Mouse (Mus musculus): ENCODE measurements around the gene Tubgcp3. TPM values are rescaled to one million over a fixed set of nuclear protein-coding genes. Genes with fewer than 3 reads are reported as not detected.
"Not testable (repeated sequence)": the region's sequence is repeated elsewhere in the genome, so short reads cannot be mapped to it uniquely, and the experiment has no call there.

Tubgcp3 gene
- polyA plus RNA-seq, 1 experiment from 2014 or later = 54.2 TPM

DNA sequence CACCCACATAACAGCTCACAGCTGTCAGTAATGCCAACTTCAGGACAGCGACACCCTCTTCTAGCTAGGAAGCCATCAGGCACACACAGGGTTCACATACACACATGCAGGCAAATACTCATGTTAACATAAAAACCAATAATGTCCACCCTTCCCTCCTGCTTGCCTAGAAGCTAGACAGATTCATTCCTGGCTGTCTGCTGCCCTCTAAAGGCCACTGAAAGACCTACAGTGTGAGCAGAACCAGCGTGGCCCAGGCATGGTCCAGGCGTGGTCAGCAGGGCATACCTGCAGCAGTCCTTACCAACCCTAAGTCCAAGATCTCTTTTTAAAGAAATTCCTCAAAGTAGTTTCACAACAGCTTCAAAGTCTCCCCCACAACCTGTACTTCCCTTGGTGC, 43.0 kb downstream of the Tubgcp3 start:
- Histone ChIP-seq H3K9ac (replicated peaks; ENCODE audit: low read depth, low read length) (no peak overlapping the region), H3K27ac (ENCODE audit: low read length) (no peak overlapping the region), H3K36me3 (ENCODE audit: control insufficient read depth, insufficient read depth, low read length) (peaks cover 31% of the 10 kb centered on the region), H3K4me1 (ENCODE audit: control insufficient read depth, insufficient read depth, low read length) (no peaks in the 10 kb centered on the region), H3K27me3 (ENCODE audit: control insufficient read depth, insufficient read depth, low read length) (no peaks in the 10 kb centered on the region), H3K4me3 (ENCODE audit: low read depth, low read length) (no peak overlapping the region), H3K4me2 (replicated peaks; ENCODE audit: low read depth, low read length) (no peak overlapping the region), H3K9me3 (ENCODE audit: control insufficient read depth, low read depth, low read length) (no peaks in the 10 kb centered on the region)
- WGBS = 34% methylated on average over 3 of the region's 3 CpGs
- no peak; the same call in 1 of the 2 replicates for ATAC-seq (ENCODE audit: insufficient number of reproducible peaks, insufficient read depth, low FRiP score, low read depth)

DNA sequence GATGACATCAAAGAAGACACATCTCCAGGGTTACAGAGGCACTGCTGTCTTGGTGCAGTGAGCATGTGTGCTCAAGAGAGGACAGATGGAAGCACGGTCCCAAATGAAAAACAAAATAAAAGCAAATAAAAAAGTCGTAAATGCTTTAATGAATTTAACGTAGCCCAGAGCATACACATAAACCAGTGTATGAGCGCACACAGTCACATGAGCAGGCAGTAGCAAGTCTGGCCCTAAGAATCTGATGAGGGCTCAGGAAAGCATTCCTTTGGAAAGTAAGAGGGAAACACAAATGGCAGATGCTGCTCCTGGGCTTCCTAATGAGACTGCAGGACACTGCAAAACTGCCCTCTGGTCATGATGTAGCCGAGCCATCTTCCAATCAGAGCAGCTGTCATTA, 46.2 kb downstream of the Tubgcp3 start:
- peaks cover 36% of the 10 kb centered on the region for H3K36me3 ChIP-seq (ENCODE audit: control insufficient read depth, insufficient read depth, low read length)
- ATAC-seq (ENCODE audit: insufficient number of reproducible peaks, insufficient read depth, low FRiP score, low read depth) = no peak
- WGBS = 84% methylated on average over 5 of the region's 5 CpGs
- H3K9ac ChIP-seq (replicated peaks; ENCODE audit: low read depth, low read length) = no peak overlapping the region
- H3K27me3 ChIP-seq (ENCODE audit: control insufficient read depth, insufficient read depth, low read length) = no peaks in the 10 kb centered on the region
- H3K4me2 ChIP-seq (replicated peaks; ENCODE audit: low read depth, low read length) = no peak overlapping the region
- no peak overlapping the region for H3K27ac ChIP-seq (ENCODE audit: low read length)
- no peak overlapping the region for H3K4me3 ChIP-seq (ENCODE audit: low read depth, low read length)
- no peaks in the 10 kb centered on the region for H3K9me3 ChIP-seq (ENCODE audit: control insufficient read depth, low read depth, low read length)
- no peaks in the 10 kb centered on the region for H3K4me1 ChIP-seq (ENCODE audit: control insufficient read depth, insufficient read depth, low read length)

DNA sequence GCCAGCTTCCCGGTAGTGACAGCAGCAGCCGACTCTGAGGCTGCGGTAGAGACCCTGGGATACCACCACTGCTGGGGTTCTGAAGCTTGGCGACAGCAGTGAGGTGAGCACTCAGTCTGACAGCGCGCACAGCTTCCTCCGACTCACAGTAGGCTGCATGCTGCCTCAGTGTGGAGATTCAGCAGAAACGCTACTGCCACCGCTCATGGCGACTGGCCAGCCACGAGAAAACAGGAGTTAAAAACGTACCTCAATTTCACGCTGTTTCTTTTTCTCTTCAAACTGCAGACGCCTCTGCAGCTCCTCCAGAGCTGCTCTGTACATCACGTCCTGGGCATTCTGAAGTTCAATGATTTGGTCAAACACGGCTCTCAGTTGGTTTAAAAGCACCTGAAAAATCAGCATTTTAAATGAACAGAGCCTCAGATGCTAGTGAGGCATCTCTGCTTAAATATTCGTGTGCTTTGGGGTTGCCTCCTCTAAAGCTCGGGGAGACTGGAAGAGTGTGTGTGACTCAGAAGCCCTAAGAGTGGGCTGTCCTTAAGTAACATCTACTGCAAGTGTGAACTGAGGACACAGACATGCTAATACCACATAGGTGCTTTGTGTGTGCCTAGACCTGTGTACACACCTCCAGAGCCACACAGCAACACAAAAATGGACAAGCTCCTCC, 50.4 kb downstream of the Tubgcp3 start:
- Histone ChIP-seq H3K27me3 (ENCODE audit: control insufficient read depth, insufficient read depth, low read length) (no peaks in the 10 kb centered on the region), H3K9ac (replicated peaks; ENCODE audit: low read depth, low read length) (no peak overlapping the region), H3K4me2 (replicated peaks; ENCODE audit: low read depth, low read length) (no peak overlapping the region), H3K36me3 (ENCODE audit: control insufficient read depth, insufficient read depth, low read length) (peaks cover 33% of the 10 kb centered on the region), H3K4me3 (ENCODE audit: low read depth, low read length) (no peak overlapping the region), H3K27ac (ENCODE audit: low read length) (no peak overlapping the region), H3K9me3 (ENCODE audit: control insufficient read depth, low read depth, low read length) (no peaks in the 10 kb centered on the region), H3K4me1 (ENCODE audit: control insufficient read depth, insufficient read depth, low read length) (no peaks in the 10 kb centered on the region)
- WGBS = 93% methylated on average over 18 of the region's 18 CpGs
- no peak for ATAC-seq (ENCODE audit: insufficient number of reproducible peaks, insufficient read depth, low FRiP score, low read depth)

DNA sequence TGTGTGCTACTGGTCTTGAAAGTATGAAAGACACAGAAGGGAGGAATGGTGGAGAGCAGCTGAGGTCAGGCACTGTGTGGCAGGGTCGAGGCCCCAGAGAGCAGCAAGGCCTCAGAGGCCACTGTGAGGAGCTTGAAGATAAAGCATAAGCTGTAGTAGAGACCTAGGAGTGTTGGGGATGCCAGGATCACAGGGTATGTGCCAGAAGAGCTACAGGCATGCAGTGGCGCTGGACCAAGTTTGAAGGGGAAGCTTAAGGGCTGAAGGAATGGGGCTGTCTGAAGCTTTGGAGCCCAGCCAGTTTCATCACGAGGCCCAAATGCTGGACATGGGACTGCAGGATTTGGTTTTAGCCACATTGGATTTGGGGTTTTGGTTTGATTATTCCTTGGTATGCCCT, 54.7 kb downstream of the Tubgcp3 start:
- not testable (repeated sequence) for H3K4me2 ChIP-seq (replicated peaks; ENCODE audit: low read depth, low read length); ATAC-seq (ENCODE audit: insufficient number of reproducible peaks, insufficient read depth, low FRiP score, low read depth); H3K27ac ChIP-seq (ENCODE audit: low read length); H3K9ac ChIP-seq (replicated peaks; ENCODE audit: low read depth, low read length); H3K27me3 ChIP-seq (ENCODE audit: control insufficient read depth, insufficient read depth, low read length); H3K4me3 ChIP-seq (ENCODE audit: low read depth, low read length); H3K4me1 ChIP-seq (ENCODE audit: control insufficient read depth, insufficient read depth, low read length); H3K9me3 ChIP-seq (ENCODE audit: control insufficient read depth, low read depth, low read length)
- peaks cover 25% of the 10 kb centered on the region for H3K36me3 ChIP-seq (ENCODE audit: control insufficient read depth, insufficient read depth, low read length)
- 81% methylated on average over 3 of the region's 3 CpGs for WGBS

DNA sequence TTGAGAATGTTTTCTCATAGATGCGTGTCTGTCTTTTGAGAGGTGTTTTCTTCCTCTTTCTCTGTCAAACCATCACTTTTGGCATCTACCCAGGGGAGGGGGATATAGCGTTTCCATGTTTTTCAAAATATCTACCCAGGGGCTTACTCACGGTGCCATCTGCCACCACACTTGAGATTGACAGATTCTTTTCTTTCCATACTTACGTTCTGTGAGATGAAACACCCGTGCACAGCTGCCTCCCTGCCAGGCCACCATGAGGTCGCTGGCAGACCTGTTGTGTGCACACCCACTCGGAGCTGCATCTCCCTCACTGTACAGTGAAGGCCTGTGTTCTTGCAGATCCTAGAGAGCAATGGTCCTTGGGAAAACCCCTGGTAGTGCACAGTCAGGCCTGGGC, 58.8 kb downstream of the Tubgcp3 start:
- WGBS = 83% methylated on average over 7 of the region's 7 CpGs
- no peak overlapping the region for H3K4me3 ChIP-seq (ENCODE audit: low read depth, low read length)
- H3K27ac ChIP-seq (ENCODE audit: low read length) = no peak overlapping the region
- ATAC-seq (ENCODE audit: insufficient number of reproducible peaks, insufficient read depth, low FRiP score, low read depth) = no peak
- no peaks in the 10 kb centered on the region for H3K9me3 ChIP-seq (ENCODE audit: control insufficient read depth, low read depth, low read length)
- H3K27me3 ChIP-seq (ENCODE audit: control insufficient read depth, insufficient read depth, low read length) = no peaks in the 10 kb centered on the region
- no peak overlapping the region for H3K9ac ChIP-seq (replicated peaks; ENCODE audit: low read depth, low read length)
- peaks cover 15% of the 10 kb centered on the region; the same call in 1 of the 2 replicates for H3K36me3 ChIP-seq (ENCODE audit: control insufficient read depth, insufficient read depth, low read length)
- no peak overlapping the region for H3K4me2 ChIP-seq (replicated peaks; ENCODE audit: low read depth, low read length)
- no peaks in the 10 kb centered on the region for H3K4me1 ChIP-seq (ENCODE audit: control insufficient read depth, insufficient read depth, low read length)

DNA sequence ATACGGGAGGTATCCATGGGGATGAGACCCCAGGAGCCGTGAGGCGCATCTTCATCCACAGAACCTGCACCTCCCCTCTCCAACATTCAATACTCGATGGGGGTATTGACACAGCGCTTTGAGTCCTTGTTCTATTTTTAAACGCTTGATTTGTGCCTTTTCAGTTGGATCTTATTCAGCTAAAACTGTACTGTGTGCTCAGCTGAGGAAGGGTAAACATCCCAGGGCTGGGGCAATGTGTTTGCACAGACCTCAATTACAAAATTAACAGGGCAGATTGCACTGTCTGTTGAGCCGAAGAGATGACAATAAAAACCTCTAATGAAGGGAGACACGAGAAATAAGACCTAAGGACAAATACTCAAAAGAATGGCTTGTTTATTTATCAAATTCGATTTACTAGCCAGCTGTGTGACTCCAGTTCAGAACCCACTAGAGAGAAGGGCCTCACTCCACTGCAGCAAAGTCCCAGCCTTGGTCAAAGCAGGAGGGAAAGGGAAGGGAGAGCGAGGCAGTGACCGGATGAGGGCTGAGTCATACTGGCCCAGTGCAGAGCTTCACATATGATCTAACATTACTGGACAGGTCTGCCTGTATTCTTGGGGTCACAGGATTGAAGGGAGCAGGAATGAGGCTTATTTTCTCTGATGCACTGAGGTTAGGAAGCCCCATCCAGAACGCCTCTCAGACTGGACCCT, 62.1 kb downstream of the Tubgcp3 start:
- H3K4me2 ChIP-seq (replicated peaks; ENCODE audit: low read depth, low read length) = no peak overlapping the region
- no peak overlapping the region for H3K4me3 ChIP-seq (ENCODE audit: low read depth, low read length)
- no peaks in the 10 kb centered on the region for H3K4me1 ChIP-seq (ENCODE audit: control insufficient read depth, insufficient read depth, low read length)
- no peak overlapping the region for H3K9ac ChIP-seq (replicated peaks; ENCODE audit: low read depth, low read length)
- H3K27me3 ChIP-seq (ENCODE audit: control insufficient read depth, insufficient read depth, low read length) = no peaks in the 10 kb centered on the region
- H3K27ac ChIP-seq (ENCODE audit: low read length) = no peak overlapping the region
- 55% methylated on average over 12 of the region's 12 CpGs for WGBS
- H3K36me3 ChIP-seq (ENCODE audit: control insufficient read depth, insufficient read depth, low read length) = peaks cover 1% of the 10 kb centered on the region; the same call in 1 of the 2 replicates
- no peaks in the 10 kb centered on the region for H3K9me3 ChIP-seq (ENCODE audit: control insufficient read depth, low read depth, low read length)
- ATAC-seq (ENCODE audit: insufficient number of reproducible peaks, insufficient read depth, low FRiP score, low read depth) = peak; percentile 66; the same call in 1 of the 2 replicates

DNA sequence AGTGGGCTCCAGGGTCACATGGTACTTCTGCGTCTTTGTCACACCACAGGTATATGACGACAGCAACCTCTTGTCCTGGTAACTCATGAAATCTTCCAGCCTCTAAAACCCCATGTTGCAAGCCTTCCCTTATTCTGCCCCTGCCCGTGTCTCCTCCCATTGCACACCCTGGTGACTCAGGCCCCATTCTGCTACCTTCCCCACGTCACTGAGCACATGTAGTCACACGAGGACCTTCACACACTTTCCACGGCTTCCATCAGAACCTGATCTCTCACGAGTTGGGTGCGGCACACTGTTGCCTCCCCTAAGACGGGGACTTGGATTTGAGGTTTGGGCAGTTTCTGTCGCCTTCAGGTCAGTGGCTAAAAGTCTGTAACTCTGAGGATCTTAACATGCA, 63.2 kb downstream of the Tubgcp3 start:
- Histone ChIP-seq H3K36me3 (ENCODE audit: control insufficient read depth, insufficient read depth, low read length) (no peaks in the 10 kb centered on the region), H3K4me3 (ENCODE audit: low read depth, low read length) (no peak overlapping the region), H3K4me1 (ENCODE audit: control insufficient read depth, insufficient read depth, low read length) (no peaks in the 10 kb centered on the region), H3K9ac (replicated peaks; ENCODE audit: low read depth, low read length) (no peak overlapping the region), H3K9me3 (ENCODE audit: control insufficient read depth, low read depth, low read length) (no peaks in the 10 kb centered on the region), H3K4me2 (replicated peaks; ENCODE audit: low read depth, low read length) (no peak overlapping the region), H3K27ac (ENCODE audit: low read length) (no peak overlapping the region), H3K27me3 (ENCODE audit: control insufficient read depth, insufficient read depth, low read length) (no peaks in the 10 kb centered on the region)
- 68% methylated on average over 10 of the region's 10 CpGs for WGBS
- ATAC-seq (ENCODE audit: insufficient number of reproducible peaks, insufficient read depth, low FRiP score, low read depth) = no peak

DNA sequence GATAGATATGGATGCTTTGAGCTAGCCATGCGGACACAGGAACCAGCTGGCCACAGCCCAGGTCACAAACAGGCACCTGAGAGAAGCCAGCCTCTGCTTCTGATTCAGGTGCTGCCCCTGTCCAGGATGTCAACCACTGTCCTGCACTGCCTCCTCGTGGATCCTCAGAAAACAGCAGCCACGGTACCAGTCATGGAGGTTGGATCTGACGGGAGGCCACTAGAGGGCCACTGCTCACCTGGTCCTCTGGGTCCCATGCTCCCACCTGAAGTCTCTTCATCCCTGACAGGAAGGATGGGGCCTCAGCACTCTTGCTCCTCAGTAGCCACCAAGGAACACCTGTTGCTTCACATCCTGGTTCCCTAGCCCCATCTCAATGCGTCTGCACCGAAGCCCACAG, 64.8 kb downstream of the Tubgcp3 start:
- no peaks in the 10 kb centered on the region for H3K36me3 ChIP-seq (ENCODE audit: control insufficient read depth, insufficient read depth, low read length)
- H3K4me2 ChIP-seq (replicated peaks; ENCODE audit: low read depth, low read length) = no peak overlapping the region
- no peaks in the 10 kb centered on the region for H3K4me1 ChIP-seq (ENCODE audit: control insufficient read depth, insufficient read depth, low read length)
- no peak overlapping the region for H3K27ac ChIP-seq (ENCODE audit: low read length)
- H3K9ac ChIP-seq (replicated peaks; ENCODE audit: low read depth, low read length) = no peak overlapping the region
- H3K27me3 ChIP-seq (ENCODE audit: control insufficient read depth, insufficient read depth, low read length) = no peaks in the 10 kb centered on the region
- H3K4me3 ChIP-seq (ENCODE audit: low read depth, low read length) = no peak overlapping the region
- WGBS = 22% methylated on average over 6 of the region's 6 CpGs
- ATAC-seq (ENCODE audit: insufficient number of reproducible peaks, insufficient read depth, low FRiP score, low read depth) = peak; percentile 40; the same call in 1 of the 2 replicates
- H3K9me3 ChIP-seq (ENCODE audit: control insufficient read depth, low read depth, low read length) = no peaks in the 10 kb centered on the region

Data from stomach, embryonic 14.5 days (tissue).